Mouse (Mus musculus): ENCODE measurements around the gene Rabgap1l.

Gene Rabgap1l

DNA sequence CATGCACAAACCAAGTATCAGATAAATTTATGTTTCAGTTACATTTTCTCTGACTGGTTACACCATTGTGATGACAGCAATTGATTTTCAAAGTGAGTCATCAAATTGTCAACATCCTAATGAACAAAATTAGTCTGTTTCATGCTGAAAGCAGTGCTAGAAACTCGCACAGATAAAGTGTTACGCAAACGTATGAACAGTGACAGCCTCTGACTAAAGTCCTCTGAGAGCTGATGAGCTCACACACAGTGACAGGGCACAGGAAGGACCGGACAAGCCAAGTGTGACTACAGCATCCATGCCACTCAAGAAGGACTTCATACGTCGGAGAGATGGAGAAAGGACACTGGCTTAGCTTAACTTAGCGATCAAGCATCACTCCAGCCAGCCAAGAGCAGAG, 419.7 kb downstream of the Rabgap1l start:
- DNase-seq, result no peak

DNA sequence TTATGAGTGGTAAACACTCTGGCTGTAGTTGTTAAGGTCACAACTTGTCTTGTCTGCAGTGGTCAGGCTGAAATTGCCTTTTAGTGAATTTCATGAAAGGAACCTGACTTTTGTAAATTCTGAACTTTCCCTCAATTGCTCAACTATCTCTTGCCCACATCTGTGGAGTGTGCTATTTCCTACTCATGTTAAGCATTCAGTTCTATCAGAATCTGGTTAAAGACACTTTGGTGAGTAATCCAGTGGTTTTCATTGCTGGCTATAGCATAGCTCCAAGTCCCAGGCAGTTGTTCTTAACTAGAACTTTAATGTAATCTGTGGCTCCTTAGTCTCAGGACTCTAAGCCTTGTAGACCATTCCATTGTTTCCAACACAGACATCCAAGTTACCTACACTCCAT, 421.3 kb downstream of the Rabgap1l start:
- no peak for DNase-seq

DNA sequence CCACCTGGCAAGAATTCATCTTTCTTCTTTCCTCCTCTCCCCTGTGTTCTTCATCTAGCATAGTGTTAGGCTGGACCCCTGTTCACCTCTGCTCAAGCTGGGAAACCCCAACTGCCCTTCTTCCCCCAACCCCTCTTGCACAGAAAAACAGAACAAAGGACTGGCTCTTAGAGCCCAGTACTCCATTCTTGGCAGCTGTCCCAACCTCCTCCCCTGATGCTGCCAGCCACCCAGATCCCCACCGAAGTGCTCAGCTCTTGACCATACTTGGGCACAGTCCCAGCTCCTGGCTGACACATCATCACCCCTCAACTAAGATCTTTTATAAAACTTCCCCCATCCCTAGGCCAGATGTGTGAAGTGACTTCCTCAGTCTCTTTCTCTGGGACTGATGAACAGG, 422.5 kb downstream of the Rabgap1l start:
- DNase-seq, result no peak

DNA sequence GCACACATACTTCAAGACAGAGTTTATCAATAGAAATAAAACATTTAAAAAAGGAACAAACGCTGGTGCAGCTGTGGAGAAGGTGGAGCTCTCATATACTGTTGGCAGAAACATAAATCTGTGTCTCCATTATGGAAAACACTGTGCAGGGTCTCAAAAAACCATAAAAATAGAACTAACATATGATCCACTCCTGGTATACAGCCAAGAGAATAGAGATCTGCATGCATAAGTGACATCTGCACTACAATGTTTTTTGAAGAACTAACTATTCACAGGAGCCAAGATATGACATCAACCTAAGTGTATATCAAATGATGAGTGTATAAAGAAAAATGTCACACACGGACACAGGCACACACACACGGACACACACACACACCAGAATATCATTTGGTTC, 426.4 kb downstream of the Rabgap1l start:
- no peak for DNase-seq

DNA sequence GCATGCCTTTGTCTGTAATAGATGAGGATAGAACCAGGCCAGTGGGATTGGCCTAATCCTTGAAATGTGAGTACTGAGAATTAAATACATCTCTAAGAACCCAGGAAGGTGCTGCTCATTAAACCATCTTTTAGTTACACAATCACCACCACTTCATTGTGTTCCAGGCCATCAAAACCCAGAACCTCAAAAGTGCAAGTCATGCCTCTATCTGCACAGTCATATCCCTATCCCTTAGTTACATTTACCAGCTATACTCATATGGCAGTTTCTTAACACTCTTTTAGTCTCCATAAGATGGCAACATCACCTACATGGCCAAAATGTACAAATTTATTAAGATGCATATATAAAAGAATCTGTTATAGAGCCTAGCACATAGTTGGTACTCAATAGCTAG, 435.7 kb downstream of the Rabgap1l start:
- no peak for DNase-seq

DNA sequence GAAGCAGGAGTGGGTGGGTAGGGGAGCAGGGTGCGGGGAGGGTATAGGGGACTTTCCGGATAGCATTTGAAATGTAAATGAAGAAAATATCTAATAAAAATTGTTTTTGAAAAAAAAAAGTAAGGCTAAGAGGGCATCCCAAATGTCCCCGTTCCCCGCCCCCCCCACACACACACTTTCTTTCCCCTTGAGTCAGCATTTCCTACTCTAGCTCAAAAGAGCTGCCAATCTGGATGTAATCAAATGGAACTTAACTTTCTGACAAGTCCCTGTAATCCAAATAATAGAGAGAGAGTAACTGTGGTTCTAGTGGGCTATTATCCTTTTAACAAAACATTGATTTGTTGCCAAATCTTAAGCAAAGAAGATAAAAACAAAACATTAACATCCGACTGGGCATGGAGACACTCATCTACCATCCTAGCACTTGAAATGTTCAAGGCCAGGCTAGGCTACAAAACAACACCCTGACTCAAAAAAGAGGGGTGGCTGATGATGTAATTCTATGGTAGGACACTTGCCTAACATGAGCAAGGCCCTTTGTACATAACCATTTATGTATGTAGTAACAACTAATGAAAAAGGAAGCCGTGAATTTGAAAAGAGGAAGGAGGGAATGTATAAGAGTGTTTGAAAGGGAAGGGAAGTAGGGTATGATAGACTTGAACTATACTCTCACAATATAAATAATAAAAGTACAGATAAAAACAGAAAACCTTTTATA, 439.1 kb downstream of the Rabgap1l start:
- no peak for DNase-seq

DNA sequence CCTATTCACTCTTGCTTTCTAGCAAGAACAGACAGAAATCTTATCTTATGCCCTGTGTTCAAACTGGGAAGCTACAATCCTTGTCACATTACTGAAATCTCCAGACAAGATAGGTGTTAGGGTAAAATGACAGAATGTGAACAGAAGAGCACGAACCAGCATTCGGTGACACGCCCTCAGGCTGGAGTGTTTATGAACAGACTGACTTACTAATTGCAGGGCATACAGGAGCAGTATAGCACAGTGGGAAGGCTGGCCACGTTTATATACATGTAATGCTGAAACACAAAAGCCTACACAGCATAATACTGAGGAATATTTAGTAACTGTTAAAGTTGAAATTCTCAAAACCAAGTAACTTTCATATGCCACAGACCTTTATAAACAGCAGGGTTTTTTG, 440.7 kb downstream of the Rabgap1l start:
- peak; percentile 41 to 45 for DNase-seq

DNA sequence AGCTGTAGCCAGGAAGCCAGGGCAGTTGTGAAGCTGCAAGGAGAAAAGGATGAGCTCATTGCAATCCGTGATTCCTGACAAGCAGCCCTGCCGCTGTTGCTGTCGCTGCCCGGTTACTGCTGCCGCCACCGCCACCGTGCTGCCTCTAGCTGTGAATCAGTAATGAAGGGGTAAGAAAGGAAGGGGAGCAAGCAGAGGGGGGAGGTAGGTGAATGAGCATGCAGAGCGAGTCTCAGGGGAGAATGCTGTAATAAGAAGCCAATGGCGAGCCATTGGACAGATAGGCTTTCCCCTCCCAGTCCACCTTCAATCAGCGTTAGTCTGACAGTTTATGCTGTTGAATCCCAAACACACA, 441.2 kb downstream of the Rabgap1l start:
- peak; percentile 84 to 85 for DNase-seq

DNA sequence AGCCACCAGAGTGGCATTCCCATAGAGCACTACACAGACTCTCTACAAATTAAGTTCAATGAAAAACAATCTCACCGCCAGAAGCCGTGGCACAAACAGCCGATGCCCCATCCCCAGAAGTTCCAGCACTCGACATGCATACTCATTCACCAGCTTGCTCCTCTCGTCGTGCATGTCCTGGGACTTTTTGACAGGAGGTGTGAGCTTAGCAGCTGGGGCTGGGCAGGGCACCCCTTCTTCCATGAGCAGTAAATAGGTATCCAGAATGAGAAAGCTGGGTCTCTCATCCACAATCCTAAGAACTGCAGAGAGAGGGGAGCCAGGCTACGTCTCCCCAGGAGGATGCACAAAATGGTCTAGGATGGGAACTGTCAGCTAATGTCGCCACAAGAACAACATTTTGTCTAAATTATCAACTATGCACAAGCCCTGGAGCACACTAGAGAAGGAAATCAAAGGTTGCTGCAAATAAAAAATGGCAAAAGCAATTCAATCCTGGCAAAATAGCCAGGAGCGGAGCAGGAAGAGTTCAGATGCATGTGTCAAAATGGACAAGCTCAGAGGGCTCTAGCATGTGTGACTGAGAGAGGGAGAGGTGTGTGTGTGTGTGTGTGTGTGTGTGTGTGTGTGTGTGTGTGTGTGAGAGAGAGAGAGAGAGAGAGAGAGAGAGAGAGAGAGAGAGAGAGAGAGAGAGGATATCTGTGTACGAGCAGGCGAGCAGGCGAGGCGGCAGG, 441.7 kb downstream of the Rabgap1l start:
- DNase-seq, result peak; percentile 59 to 72

DNA sequence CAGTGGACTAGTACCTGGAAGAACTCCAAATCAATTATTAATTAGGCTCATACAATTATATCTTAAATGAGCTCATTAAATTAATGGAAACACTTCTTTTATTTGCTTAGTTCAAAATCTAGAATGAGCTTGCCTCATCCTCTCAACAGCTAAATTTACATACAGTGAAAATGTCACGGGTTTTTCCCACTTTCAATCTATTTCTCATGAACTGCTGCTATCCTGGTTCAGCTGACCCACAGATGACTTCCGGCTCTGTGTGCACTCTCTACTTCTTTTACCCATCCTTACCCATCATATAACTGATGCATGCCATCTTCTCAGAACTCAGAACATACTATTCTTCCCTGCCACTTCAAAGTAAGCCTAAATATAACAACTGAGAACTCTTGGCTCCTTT, 452.4 kb downstream of the Rabgap1l start:
- no peak for DNase-seq

DNA sequence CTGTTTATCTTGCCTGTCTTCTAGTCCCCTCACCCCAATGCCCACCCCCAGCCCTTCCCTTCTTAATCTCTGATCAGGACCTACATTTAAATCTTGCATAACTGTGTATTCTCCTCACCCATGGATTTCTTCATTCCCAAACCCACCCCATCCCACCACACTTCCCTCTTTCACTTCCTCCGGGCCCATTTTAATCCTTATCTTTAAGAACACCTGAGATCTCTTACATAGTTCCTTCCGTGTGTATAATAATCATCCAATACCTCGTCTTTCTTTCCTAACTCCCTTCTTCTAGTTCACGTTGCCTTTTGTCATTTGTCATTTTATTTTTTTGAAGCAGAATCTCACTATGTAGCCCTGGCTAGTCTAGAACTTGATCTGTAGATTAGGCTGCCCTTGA, 453.6 kb downstream of the Rabgap1l start:
- no peak for DNase-seq

DNA sequence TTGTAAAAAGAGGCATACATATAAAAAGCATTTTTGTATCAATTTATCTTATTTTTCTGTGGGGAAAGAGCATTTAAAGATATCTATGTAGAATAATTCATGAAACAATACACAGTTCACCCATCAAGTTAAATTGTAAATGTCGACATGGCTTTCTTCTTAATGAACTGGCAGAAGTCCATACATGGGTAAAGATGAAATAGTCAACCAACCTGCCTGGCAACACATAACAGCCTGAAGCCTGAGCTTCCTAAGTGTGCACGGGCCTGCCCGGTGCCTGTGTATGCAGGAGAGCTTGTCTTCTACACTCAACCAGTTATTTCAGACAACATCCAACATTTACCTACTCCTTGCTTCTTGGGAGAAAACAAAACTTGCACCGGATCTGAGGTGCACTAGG, 458.2 kb downstream of the Rabgap1l start:
- DNase-seq, result no peak

DNA sequence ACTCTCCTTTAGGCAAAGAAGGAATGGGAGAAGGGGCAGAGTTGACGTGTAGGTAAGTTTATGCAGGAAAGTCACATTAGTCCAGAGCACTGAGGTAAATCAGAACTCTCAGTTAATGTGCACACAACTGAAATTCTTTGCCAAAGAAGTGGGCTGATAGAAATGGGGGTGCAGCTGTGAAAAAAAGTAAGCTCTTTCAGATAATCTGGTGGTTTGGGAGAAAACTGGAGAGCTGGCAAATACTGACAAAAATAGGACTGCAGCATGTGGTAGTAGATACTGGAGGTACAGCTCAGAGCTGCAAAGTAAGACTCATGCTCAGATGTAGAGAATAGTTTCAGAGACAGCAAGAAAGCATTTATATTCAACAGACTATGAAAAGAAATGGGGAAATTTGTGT, 462.2 kb downstream of the Rabgap1l start:
- no peak for DNase-seq

DNA sequence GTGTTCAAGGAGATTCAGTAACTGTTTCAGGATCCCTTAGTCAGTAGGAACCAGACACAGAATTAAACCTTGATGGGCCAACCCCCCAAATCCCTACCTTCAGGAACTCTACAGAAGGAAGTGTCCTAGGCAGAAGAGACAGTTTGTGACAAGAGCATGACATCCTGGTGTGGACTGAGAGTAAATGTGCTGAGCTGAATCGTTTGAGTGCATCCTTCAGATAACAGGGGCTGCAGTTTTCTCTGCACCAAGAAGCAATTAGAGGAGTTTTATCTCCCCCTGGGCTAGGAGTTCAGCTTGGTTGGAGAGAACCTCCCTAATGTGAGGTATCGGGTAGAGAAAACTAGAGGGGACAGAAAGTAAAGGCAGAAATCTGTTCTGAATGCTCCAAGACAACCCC, 462.8 kb downstream of the Rabgap1l start:
- DNase-seq, result no peak

DNA sequence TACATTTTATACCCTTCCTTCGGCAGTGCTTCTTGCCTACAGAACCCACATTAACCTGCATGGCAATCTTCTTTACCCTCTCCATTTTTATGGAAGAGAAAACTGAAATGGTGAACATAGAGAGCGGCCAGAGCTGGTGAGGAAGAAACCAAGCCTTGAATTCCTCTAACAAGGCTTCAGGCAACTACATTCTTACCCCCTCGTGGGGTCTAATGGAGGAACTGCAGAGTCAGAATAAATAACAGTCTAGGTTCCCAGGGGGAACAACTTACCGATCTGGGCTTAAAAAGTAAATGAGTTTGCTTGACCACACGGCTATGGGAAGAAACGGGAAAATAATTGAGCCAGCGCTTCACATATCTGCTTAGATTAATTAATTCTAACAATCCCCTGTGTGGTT, 463.2 kb downstream of the Rabgap1l start:
- DNase-seq, result no peak

DNA sequence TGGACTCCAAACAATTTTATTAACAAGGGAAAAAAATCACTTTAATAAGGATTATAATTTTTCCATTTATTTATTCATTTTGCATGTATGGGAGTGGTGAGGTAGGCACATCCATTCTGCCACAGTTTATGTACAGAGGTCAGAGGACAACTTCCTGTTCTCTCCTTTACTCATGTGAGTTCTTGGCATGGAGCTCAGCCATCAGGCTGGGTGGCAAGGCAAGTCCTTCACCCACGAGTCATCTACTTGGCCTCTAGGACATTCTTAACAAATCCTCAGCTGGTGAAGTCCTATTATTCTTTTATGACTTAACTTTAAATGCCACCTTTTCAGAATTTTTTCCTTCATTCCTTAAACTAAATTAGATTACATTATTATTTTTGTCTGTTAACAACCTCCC, 465.5 kb downstream of the Rabgap1l start:
- DNase-seq, result no peak

DNA sequence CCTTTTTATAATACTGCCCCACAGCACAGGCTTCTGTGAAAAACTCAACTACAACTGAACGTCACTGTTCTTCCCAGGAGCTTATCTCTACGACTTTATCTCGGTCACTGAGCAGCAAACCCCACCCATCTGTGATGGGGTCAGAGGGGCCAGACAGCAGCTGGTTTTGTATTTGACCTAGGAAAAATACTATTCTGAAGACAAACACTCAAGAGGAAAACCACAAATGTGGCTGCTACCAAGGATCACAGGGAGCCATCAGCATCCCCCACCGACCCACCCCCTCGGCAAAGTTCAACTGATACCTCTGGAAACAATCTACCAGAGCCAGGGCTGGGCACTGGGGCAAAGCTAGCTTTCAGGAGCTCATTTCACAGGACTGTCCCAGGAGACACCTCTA, 467.5 kb downstream of the Rabgap1l start:
- no peak for DNase-seq

DNA sequence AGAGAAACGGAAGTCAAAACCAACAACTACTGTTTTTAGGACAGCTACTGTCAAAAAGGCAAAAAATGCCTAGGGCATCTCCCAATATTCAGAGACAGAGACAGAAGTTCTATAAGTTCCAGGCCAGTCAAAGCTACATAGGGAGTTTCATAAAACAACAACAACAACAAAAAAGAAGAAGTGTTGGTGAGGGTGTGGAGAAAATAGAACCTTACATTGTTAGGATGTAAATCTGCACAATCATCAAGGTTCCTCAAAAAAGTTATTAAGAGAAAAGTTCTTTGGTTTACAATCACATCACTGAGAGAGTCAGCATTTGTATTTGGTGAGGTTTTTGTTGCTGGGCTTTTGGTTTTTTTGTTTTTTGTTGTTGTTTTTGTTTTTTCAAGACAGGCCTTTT, 472.3 kb downstream of the Rabgap1l start:
- no peak for DNase-seq

DNA sequence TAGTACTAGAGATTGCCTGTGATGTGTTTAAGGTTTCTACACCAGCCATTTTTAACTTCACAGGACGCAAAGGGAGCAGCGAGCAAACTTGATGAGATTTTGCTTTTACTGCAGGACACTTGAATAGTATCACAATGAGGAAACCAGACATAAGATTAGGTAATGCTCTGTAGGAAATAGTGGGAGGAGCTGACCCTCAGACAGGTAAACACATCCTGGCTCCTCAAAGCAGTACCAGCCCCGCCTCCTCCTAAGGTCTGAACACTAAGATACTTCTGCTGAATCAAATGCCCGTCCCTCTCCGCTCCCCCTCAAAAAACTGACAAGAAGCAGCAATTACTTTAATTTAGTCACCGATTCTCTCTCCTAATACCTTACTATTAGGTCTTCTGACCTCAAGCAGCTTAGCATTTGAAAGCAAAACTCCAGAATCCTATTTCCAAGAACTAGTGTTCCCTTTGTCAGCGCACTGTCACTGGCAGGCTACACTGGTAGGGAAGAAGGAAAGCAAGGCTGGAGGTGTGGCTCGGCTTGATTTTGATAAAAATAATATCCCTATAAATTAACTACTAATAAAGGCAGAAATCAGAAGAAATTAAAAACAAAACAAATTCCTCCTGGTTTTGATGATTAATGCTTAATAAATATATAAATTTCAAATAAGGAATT, 474.8 kb downstream of the Rabgap1l start:
- DNase-seq, result no peak

DNA sequence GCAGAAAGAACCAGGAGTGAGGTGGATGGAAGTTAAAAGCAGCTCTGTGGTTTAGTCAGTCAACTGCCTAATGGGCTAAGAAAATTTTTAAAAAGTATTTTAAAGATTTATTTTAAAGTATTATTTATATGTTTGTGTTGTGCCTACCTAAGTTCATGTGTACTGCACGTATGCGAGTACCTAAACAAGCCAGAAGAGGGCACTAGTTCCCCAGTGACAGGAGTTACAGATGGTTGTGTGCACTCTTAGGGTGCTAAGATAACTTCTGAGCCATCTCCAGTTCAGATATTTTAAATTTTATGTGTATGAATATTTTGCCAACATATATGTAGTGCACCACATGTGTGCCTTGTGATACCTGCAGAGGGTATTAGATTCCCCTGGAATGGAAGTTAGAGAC, 476.8 kb downstream of the Rabgap1l start:
- no peak for DNase-seq

DNA sequence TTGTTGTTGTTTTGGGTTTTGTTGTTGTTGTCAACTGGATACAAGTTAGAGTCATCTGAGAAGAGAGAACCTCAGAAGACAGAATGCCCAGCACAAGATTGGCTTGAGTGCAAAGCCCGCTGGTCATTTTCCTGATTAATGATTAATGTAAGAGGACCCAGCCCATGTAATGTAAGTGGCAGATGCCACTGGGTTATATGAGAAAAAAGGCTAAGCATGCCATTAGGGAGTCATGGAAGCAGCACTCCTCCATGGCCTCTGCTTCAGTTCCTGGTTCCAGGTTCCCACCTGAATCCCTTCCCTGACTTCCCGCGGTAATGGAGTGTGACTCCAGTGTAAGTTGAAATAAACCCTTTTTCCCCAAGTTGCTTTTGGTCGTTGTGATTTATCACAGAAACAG, 480.4 kb downstream of the Rabgap1l start:
- no peak for DNase-seq

DNA sequence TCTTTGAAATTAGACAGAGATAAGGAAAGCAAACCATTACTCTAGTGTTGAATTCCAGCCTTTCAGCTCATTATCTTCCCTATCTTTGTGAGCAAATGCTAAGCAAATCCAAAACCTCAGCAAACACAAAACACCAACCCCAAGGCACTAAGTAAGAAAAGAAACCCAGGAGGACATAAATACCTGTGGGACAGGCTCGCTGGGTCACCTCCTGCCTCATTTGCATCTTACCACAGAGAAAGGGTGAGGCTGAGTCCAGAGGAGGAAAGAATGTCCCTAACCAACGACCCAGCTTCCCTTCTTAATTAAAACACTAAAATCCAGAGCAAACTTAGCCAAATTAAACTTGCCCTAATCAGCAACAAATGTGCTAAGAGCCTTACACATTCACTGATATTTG, 481.1 kb downstream of the Rabgap1l start:
- DNase-seq, result no peak

DNA sequence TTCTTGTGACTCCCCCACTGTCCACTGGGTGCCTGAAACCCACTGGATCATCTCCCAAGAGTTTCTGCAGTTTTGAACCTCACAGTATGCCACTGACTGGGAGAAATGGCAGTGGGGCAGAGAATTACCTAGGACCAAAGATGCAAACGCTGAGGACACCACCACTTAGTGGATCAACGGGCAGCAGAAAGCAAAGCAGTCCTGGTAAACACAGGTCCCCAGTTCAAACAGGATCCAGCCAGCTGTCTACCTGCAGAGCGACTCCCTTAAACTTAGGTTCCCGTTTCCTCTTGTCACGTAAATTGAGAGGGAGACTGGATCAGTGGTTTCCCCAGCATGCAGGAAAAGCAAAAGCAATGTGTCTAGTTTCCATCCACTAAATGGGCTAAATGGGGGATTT, 483.1 kb downstream of the Rabgap1l start:
- DNase-seq, result no peak

DNA sequence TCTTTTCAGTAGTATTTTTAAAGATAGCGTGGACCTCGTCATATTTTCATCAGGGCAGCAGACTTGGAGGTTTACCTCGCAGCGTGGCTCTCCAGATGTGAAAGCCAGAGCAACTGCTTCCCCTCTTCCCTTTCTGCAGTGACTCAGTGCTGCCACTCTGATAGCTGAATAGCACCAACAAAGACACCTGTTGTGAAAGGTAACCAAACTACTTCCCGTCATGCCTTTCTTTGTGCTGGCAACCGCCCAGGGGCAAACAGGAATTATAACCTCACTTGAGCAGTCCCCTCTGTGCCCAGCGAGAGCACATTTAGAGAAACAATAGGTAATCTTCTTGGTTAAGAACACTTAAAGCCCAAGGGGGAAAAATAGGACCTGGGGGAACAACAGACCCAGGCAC, 484.0 kb downstream of the Rabgap1l start:
- DNase-seq, result peak in 1 of 2 experiments; percentile 40

Data from cerebellum, postnatal 25 days (tissue).